Mouse (Mus musculus): ENCODE results near the gene Sohlh2. TPM values are rescaled to one million over a fixed set of nuclear protein-coding genes. Genes with fewer than 3 reads are reported as not detected.

Sohlh2 gene
- polyA plus RNA-seq (2014; fragmentation: Illumina TruSeq; extraction: RNeasy Lipid Tissue Mini Kit (QIAGEN cat#74804); ENCODE audit: insufficient read depth, low read depth, low replicate concordance), result not detected

GRCm38 (mm10) chr3:55181766-55182165, at the start of gene Sohlh2:
Gene Sohlh2 (plus strand): TSS chr3:55182028.

GRCm38 (mm10) chr3:55137039-55137438, 44.8 kb upstream of the Sohlh2 start, which contains the start of gene Ccdc169:
Gene Ccdc169 (plus strand): TSS chr3:55137339.

GRCm38 (mm10) chr3:55241730-55242421, 60.0 kb downstream of the Sohlh2 start, which contains the start of gene Dclk1:
Gene Dclk1 (plus strand): TSS chr3:55242364.

Other genes starting within 250 kb of the Sohlh2 start
- gene Ccna1, start 126.5 kb upstream of the Sohlh2 start, polyA plus RNA-seq (2014; fragmentation: Illumina TruSeq; extraction: RNeasy Lipid Tissue Mini Kit (QIAGEN cat#74804); ENCODE audit: insufficient read depth, low read depth, low replicate concordance), result 0.71 TPM
- 14.5 TPM for gene Spg20, start 69.9 kb upstream of the Sohlh2 start, polyA plus RNA-seq (2014; fragmentation: Illumina TruSeq; extraction: RNeasy Lipid Tissue Mini Kit (QIAGEN cat#74804); ENCODE audit: insufficient read depth, low read depth, low replicate concordance)
- gene Ccdc169, start 44.7 kb upstream of the Sohlh2 start, polyA plus RNA-seq (2014; fragmentation: Illumina TruSeq; extraction: RNeasy Lipid Tissue Mini Kit (QIAGEN cat#74804); ENCODE audit: insufficient read depth, low read depth, low replicate concordance), result not detected
- gene Dclk1, start 60.3 kb downstream of the Sohlh2 start, polyA plus RNA-seq (2014; fragmentation: Illumina TruSeq; extraction: RNeasy Lipid Tissue Mini Kit (QIAGEN cat#74804); ENCODE audit: insufficient read depth, low read depth, low replicate concordance), result 2.0 TPM

Measured in lung, adult 10 weeks (tissue).